Mouse (Mus musculus) heart, embryonic 16.5 days (tissue): Measurements from ENCODE around the gene Gm45837. TPM values are rescaled to one million over a fixed set of nuclear protein-coding genes. Genes with fewer than 3 reads are reported as not detected.

Experiments
- ATAC-seq: fragments of 200-750 bp; cut with Nextera tagmentation; replicated peaks from 2 replicates; pipeline ENCODE4 v1.8.0; 2017; ENCODE audit warnings: moderate number of reproducible peaks; ENCODE audit not compliant: insufficient read depth, low FRiP score; ENCODE audit errors: extremely low read depth
- H3K27ac ChIP-seq: fragments of 300-500 bp; sonication (generic); 2 replicates; pipeline ENCODE4 v1.5.1; 2014; ENCODE audit warnings: mild to moderate bottlenecking, low read length, control low read depth, moderate library complexity
- H3K27me3 ChIP-seq: fragments of 300-500 bp; sonication (generic); 2 replicates; pipeline ENCODE4 v1.6.1; 2014; ENCODE audit warnings: low read length, mixed read lengths; ENCODE audit not compliant: control insufficient read depth, insufficient read depth
- H3K36me3 ChIP-seq: fragments of 300-500 bp; sonication (generic); 2 replicates; pipeline ENCODE4 v1.6.1; 2014; ENCODE audit not compliant: control insufficient read depth, insufficient read depth
- H3K4me1 ChIP-seq: fragments of 300-500 bp; sonication (generic); 2 replicates; pipeline ENCODE4 v1.6.1; 2014; ENCODE audit warnings: low read length, mixed read lengths; ENCODE audit not compliant: control insufficient read depth, insufficient read depth
- H3K4me2 ChIP-seq: fragments of 300-500 bp; sonication (generic); 2 replicates; pipeline ENCODE4 v1.6.1; 2014; ENCODE audit warnings: low read depth, mild to moderate bottlenecking, control low read depth, low read length
- H3K4me3 ChIP-seq: fragments of 300-500 bp; sonication (generic); 2 replicates; pipeline ENCODE4 v1.5.1; 2014; ENCODE audit warnings: mild to moderate bottlenecking, control low read depth, low read length
- H3K9ac ChIP-seq: fragments of 300-500 bp; sonication (generic); 2 replicates; pipeline ENCODE4 v1.6.1; 2014; ENCODE audit warnings: low read length, control low read depth
- H3K9me3 ChIP-seq: fragments of 300-500 bp; sonication (generic); replicated peaks from 2 replicates; pipeline ENCODE4 v1.6.1; 2016; ENCODE audit warnings: low read length; ENCODE audit not compliant: control insufficient read depth
- whole genome bisulfite sequencing: fragments of 180-500 bp; shearing (Covaris S2); extraction: QIAGEN DNeasy Blood & Tissue Kit; methylation state at CpG from one replicate; pipeline ENCODE4 v1.1.7; 2014; 5-methylcytosine and 5-hydroxymethylcytosine counted together
- polyA plus RNA-seq: library from polyadenylated mRNA; unstranded; fragments of >200 nt; fragmentation: Nextera tagmentation; extraction: Ambion mirVana; gene quantifications from 2 replicates; pipeline ENCODE4 v1.2.1, GENCODE M21; 2015

Gene Gm45837
- polyA plus RNA-seq, 1 experiment from 2014 or later = 7.8 TPM

DNA sequence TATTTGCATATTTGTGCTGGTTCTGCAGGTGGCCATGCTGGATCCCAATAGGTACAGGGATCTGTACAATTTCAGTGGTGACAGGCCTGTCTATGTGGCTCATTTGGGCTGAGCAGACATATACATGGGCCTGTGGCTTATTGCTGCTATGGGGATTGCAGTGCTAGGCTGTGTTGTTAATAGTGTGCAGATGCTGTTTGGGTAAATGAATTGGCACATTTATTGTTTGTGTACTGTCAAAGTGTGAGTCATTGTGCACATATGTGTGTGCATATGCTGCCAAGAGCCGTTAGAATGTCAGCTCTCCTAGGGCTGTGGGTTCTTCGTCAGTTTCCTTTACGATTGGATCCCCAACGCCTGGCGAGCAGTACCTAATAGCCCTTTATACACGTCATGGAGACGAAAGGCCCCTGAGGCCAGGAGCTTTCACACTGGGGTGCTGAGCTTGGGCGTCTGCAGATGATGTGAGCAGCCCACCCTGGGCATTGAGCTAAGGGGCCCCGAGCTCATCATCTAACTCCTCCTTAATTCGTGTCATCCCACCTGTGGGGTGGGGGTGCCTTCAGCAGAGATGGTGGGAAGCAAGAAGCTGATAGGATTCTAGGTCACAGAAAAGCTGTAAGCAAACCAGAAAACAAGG lies 33.9 kb upstream of the Gm45837 start:
- Histone ChIP-seq H3K9ac (no peak overlapping the region), H3K36me3 (no peaks in the 10 kb centered on the region), H3K27me3 (no peaks in the 10 kb centered on the region), H3K4me2 (no peak overlapping the region), H3K27ac (no peak overlapping the region), H3K9me3 (no peaks in the 10 kb centered on the region), H3K4me3 (no peak overlapping the region), H3K4me1 (peaks cover 21% of the 10 kb centered on the region)
- WGBS = 76% methylated on average over 10 of the region's 10 CpGs
- no peak for ATAC-seq

DNA sequence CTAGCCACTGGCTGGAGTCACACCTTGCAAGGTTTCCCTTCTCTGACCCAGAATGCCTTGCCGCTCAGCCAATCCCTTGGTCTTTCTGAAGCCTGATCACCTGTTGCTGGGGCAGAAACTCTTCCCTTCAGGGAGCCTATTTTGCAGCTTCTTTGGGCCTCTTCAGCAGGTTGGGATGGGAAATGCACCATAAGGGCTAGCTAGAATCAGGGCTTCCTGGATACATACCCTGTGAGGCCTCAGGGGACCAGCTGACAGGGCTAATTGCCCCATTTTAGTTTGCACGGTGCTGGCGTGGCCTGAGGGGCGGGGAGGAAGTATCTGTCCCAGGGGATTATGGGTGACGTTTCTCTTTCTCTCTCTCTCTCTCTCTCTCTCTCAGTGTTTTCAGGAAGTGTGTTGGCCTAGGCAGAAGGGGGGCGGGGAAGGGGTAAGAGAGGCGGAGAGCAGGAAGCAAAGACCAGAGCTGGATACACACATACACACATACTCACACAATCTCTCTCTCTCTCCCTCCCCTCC lies 32.9 kb upstream of the Gm45837 start:
- Histone ChIP-seq H3K4me3 (peak overlapping the region; percentile 48), H3K9me3 (no peaks in the 10 kb centered on the region), H3K27me3 (no peaks in the 10 kb centered on the region), H3K36me3 (no peaks in the 10 kb centered on the region), H3K4me1 (peaks cover 21% of the 10 kb centered on the region), H3K27ac (peak overlapping the region; percentile 81), H3K4me2 (peak overlapping the region; percentile 71), H3K9ac (peak overlapping the region; percentile 77)
- WGBS = 16% methylated on average over 6 of the region's 7 CpGs
- peak; percentile 89 for ATAC-seq

DNA sequence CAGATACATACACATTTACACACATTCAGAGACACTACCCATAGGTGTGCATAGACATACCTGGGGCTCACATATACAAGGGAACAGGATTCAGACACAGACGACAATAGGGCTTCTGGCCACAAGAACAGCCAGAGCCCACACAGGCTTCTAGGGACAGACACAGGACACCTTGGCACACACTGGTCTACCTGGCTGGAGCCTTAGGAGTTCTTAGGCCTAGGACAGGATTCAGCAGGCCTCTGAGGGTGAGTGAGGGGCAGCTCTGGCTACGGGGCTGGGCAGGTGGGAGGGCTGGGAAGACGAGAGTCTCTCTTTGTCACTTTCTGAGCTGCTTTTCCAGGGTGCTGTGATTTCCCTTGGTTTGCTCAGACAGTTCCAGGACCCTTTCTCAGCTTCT lies 32.4 kb upstream of the Gm45837 start:
- Histone ChIP-seq H3K27me3 (no peaks in the 10 kb centered on the region), H3K4me2 (peak overlapping the region; percentile 71), H3K36me3 (no peaks in the 10 kb centered on the region), H3K9me3 (no peaks in the 10 kb centered on the region), H3K4me1 (peaks cover 24% of the 10 kb centered on the region), H3K4me3 (peak overlapping the region; percentile 48), H3K27ac (peak overlapping the region; percentile 81), H3K9ac (peak overlapping the region; percentile 77)
- WGBS = 34% methylated on average over 3 of the region's 3 CpGs
- peak; percentile 10; the same call in 1 of the 2 replicates for ATAC-seq

DNA sequence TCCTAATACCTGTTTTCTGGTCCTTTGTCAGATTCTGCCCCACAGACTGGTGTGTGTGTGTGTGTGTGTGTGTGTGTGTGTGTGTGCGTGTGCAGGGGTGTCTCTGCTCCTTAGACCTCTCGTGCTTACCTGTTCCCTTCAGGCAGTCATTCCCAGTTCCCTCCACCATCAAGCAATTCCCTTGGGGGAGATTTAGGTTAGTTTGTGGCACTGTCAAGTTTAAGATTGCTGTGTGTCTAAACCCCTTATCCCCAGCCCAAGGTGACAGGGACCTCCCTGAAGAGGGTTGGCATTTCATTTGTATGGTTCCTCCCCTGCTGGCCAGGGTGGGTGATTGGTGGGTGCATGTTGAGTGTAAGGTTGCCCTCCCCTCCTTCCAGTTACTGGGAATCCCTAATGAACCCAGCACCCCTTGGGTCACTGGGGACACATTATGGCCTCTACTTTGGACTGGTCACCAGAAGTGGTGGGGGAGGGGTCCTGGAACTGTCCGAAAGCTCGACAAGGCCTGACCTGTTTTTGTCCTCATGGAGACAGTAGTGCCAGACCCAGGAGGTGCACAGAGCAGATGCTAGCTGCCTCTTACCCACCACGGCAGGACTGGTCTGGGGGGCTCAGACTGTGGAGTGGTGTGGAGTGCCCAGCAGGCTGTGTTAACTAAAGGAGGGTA lies 31.8 kb upstream of the Gm45837 start:
- Histone ChIP-seq H3K4me3 (peak overlapping the region; percentile 48), H3K36me3 (no peaks in the 10 kb centered on the region), H3K27ac (peak overlapping the region; percentile 37), H3K9me3 (no peaks in the 10 kb centered on the region), H3K4me1 (peaks cover 27% of the 10 kb centered on the region), H3K4me2 (peak overlapping the region; percentile 71), H3K9ac (peak overlapping the region; percentile 77), H3K27me3 (no peaks in the 10 kb centered on the region)
- WGBS = 53% methylated on average over 5 of the region's 5 CpGs
- ATAC-seq = no peak

DNA sequence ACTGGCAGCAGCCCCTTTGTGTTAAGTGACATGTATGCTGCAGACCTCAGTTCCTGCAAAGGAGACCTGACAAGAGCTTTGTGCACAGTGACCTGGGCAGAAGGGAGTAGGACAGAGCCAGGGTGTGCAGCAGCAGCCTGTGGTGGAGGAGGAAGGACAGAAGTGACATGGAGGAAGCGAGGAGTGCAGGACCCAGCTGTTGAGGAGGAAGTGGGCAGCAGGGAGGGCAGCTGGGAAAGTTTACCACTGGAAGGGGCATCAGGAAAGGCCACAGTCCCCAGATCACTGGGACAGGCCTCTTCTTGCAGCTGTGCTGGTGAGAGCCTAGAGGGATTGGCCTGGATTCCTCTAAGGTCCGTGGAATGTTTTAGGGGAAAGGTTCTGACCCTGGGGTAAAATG lies 31.0 kb upstream of the Gm45837 start:
- Histone ChIP-seq H3K36me3 (no peaks in the 10 kb centered on the region), H3K9ac (no peak overlapping the region; the same call in none of the 2 replicates), H3K4me1 (peaks cover 30% of the 10 kb centered on the region), H3K27ac (peak overlapping the region; percentile 37; the same call in 1 of the 2 replicates), H3K9me3 (no peaks in the 10 kb centered on the region), H3K4me3 (no peak overlapping the region), H3K4me2 (peak overlapping the region; percentile 71), H3K27me3 (no peaks in the 10 kb centered on the region)
- whole genome bisulfite sequencing = 68% methylated on average over 2 of the region's 2 CpGs
- no peak for ATAC-seq

DNA sequence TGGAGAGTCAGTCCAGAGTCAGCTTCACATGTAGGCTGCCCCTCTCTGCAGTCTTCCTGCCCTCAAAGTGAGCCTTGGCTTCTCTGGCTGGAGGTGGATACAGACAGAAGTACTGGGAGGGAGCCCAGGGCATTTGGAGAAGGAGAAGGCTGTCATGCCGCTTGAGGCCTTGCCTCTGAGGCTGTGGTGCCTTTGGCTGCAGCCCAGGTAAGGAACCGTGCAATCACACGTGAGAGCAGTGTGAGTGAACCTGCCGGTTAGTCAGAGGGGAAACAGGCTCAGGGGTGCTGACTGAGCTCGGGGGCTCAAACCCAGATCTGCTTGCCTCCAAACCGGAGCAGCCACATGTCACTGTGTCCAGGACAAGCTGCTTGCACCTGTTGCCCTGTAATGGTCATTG lies 29.2 kb upstream of the Gm45837 start:
- ATAC-seq = no peak
- Histone ChIP-seq H3K36me3 (no peaks in the 10 kb centered on the region), H3K4me3 (no peak overlapping the region), H3K9ac (no peak overlapping the region), H3K4me2 (no peak overlapping the region), H3K4me1 (peaks cover 39% of the 10 kb centered on the region), H3K27me3 (no peaks in the 10 kb centered on the region), H3K27ac (no peak overlapping the region), H3K9me3 (no peaks in the 10 kb centered on the region)
- WGBS = 82% methylated on average over 6 of the region's 6 CpGs

DNA sequence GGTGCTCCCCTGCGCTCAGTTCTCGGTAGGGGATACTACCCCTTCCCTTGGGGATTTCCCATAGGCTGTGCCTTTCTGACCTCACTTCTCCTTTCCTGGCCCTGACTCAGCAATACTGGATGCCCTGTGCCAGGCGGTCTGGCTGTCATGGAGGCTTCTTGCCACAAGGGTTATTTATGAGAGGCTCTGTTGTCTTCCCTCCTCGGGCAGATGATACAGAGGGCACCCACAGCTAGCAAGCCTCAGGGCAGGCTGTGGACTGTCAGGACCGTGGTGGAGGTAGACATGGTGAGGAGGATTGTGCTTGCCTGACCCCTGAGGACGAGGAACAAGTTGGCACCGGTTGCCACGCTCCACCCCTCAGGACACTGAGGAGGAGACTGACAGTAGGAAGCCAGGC lies 28.3 kb upstream of the Gm45837 start:
- Histone ChIP-seq H3K9ac (no peak overlapping the region), H3K4me1 (peaks cover 37% of the 10 kb centered on the region), H3K27me3 (no peaks in the 10 kb centered on the region), H3K4me2 (no peak overlapping the region), H3K36me3 (no peaks in the 10 kb centered on the region), H3K27ac (no peak overlapping the region), H3K9me3 (no peaks in the 10 kb centered on the region), H3K4me3 (no peak overlapping the region)
- 70% methylated on average over 8 of the region's 8 CpGs for WGBS
- ATAC-seq = no peak

DNA sequence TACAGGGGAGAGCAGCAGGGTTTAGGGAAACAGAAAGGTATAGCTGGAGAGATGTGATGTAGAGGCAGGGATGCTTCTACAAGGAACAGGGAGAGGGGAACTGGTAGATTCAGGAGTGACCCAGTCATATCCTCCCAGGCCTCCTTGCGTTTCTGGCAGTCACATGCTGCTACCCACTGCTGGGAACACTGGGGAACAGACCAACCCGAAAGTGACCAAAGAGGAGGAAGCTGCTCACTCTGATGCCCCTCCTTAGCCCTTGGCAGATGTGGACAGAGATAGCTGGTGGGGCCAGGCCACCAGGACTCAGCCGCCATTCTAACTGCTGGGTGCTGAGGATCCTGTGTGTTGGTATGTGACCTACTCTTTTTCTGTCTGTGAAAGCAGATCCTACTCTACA lies 26.9 kb upstream of the Gm45837 start:
- Histone ChIP-seq H3K27me3 (no peaks in the 10 kb centered on the region), H3K4me3 (no peak overlapping the region), H3K27ac (no peak overlapping the region), H3K9me3 (no peaks in the 10 kb centered on the region), H3K36me3 (peaks cover 5% of the 10 kb centered on the region), H3K4me1 (peaks cover 28% of the 10 kb centered on the region), H3K9ac (no peak overlapping the region), H3K4me2 (no peak overlapping the region)
- ATAC-seq = no peak
- WGBS = 75% methylated on average over 3 of the region's 3 CpGs

DNA sequence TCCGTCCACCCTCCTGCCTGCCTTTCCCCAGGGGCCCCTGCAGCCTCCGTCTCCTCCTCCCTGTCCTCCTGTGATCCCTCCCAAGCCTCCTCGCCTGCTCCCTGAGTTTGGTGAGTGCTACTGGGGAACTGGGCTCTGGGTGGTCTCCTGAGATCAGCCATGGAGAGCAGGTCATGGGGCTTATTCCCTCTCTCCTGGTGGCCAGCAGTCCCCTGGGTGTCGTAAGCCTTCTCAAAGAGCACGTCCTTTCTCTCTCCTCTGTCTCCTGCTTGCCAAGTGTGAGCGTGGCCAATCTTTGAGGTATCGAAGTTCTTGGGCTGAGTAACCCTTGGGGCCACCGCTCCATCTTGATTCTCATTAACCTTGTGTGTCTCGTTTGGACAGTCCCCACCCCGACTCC lies 25.8 kb upstream of the Gm45837 start:
- Histone ChIP-seq H3K9ac (no peak overlapping the region), H3K9me3 (no peaks in the 10 kb centered on the region), H3K36me3 (peaks cover 5% of the 10 kb centered on the region), H3K4me3 (no peak overlapping the region), H3K4me2 (0 out of 2 replicates have a peak overlapping the region, but pooled peaks have one; percentile 13), H3K4me1 (peaks cover 18% of the 10 kb centered on the region; the same call in 1 of the 2 replicates), H3K27ac (peak overlapping the region; percentile 58; the same call in 1 of the 2 replicates), H3K27me3 (no peaks in the 10 kb centered on the region)
- 57% methylated on average over 10 of the region's 10 CpGs for WGBS
- no peak for ATAC-seq
